Mouse (Mus musculus) embryonic fibroblast, embryonic 13.5 days (primary cell): ENCODE measurements around the gene Gdap1l1.

Experiments
- CTCF ChIP-seq: IDR thresholded peaks from 2 replicates; pipeline ENCODE4 v1.5.1; 2011; ENCODE audit warnings: mild to moderate bottlenecking, control low read depth, low read length, moderate library complexity, borderline replicate concordance; ENCODE audit not compliant: insufficient read depth
- POLR2A ChIP-seq: IDR thresholded peaks from 2 replicates; pipeline ENCODE4 v1.6.1; 2011; ENCODE audit warnings: low read depth, mild to moderate bottlenecking, control low read depth, low read length, moderate library complexity

- TF ChIP-seq CTCF (no peak), POLR2A (no peak)
Measured at GRCm38 (mm10) chr2:163412846-163413590, 25.3 kb upstream of the Gdap1l1 start.
